Mouse (Mus musculus) small intestine, adult 2 months (tissue): ENCODE measurements around the gene Col5a3. TPM values are rescaled to one million over a fixed set of nuclear protein-coding genes. Genes with fewer than 3 reads are reported as not detected.

Source experiments
- H3K27ac ChIP-seq: fragments of 200-500 bp; 2 replicates; pipeline ENCODE4 v1.5.1; 2012; ENCODE audit warnings: low read depth, low read length, control low read depth, inconsistent platforms; ENCODE audit not compliant: insufficient read depth
- H3K27me3 ChIP-seq: fragments of 200-500 bp; 2 replicates; pipeline ENCODE4 v1.6.1; 2012; ENCODE audit warnings: mild to moderate bottlenecking, moderate library complexity, low read length, inconsistent platforms; ENCODE audit not compliant: control insufficient read depth, insufficient read depth
- H3K36me3 ChIP-seq: fragments of 200-500 bp; 2 replicates; pipeline ENCODE4 v1.6.1; 2012; ENCODE audit warnings: mild to moderate bottlenecking, low read length, control low read depth, inconsistent platforms; ENCODE audit not compliant: control insufficient read depth, insufficient read depth
- H3K4me1 ChIP-seq: fragments of 200-500 bp; 2 replicates; pipeline ENCODE4 v1.6.1; 2012; ENCODE audit warnings: low read length, inconsistent platforms, mixed read lengths; ENCODE audit not compliant: control insufficient read depth, insufficient read depth, insufficient read length
- H3K4me3 ChIP-seq: fragments of 200-500 bp; 2 replicates; pipeline ENCODE4 v1.5.1; 2012; ENCODE audit warnings: low read depth, mild to moderate bottlenecking, control low read depth, inconsistent platforms, low read length, moderate library complexity
- CTCF ChIP-seq: fragments of 200-500 bp; IDR thresholded peaks from 2 replicates; pipeline ENCODE4 v1.5.1; 2012; ENCODE audit warnings: low read depth, mild to moderate bottlenecking, control low read depth, inconsistent platforms, low read length, moderate library complexity, mixed read lengths; ENCODE audit not compliant: insufficient replicate concordance, insufficient read length; ENCODE audit errors: extremely low read depth
- POLR2A ChIP-seq: fragments of 200-500 bp; IDR thresholded peaks from 2 replicates; pipeline ENCODE4 v1.6.1; 2012; ENCODE audit warnings: low read depth, mild to moderate bottlenecking, control low read depth, inconsistent platforms, low read length, moderate library complexity
- WGBS: fragments of 180-500 bp; shearing (Covaris S2); methylation state at CpG from one replicate; pipeline ENCODE4 v1.1.7; 2018; 5-methylcytosine and 5-hydroxymethylcytosine counted together
- polyA plus RNA-seq: library from polyadenylated mRNA; depleted of rRNA; stranded (reverse); fragments of >200 nt; gene quantifications from 2 replicates; pipeline ENCODE4 v1.2.3, GENCODE M21; 2012; rRNA removed

The Col5a3 gene
- 2.1 and 2.4 TPM in 2 replicates for polyA plus RNA-seq

DNA sequence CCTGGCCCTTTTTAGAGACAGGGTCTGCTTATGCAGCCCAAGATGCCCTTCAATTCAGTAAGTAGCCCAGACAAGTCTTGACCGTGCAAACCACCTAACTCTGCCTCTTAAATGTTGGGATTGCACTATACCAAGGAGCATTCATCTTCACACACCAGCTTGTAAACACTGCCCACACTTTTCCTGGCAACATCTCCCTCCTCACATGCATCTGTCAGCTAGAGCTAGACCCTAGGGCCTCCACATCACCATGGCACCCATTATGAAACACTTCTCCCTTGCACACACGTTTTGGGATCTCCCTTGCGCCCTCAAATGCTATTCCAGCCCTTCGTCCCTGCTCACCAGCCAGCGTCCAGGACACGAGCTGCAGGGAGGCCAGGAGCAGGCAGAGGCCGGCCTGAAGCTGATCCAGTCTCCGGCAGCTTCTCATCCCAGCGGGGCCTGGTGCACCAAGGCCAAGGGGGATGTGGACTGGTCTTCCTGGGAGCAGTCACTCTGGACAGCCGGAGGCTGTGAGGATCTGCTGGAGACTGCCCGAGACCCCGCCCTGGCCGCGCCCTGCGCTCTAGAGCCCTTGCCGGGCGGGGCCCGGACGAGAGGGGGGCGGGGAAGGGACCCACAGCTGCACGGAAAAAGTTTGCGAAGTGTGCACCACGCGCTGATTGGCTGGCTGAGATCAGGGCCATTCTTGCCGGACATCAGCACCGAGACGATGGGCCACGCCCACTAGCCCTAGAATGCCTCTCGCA lies at the start of gene Col5a3:
Col5a3 (minus strand) TSS at position 547 of the 752 bp plus-strand sequence.
- 7% methylated on average over 29 of the region's 29 CpGs for WGBS
- Histone ChIP-seq H3K4me1 (peaks cover 6% of the 10 kb centered on the region), H3K36me3 (no peaks in the 10 kb centered on the region), H3K27me3 (peaks cover 4% of the 10 kb centered on the region; the same call in 1 of the 2 replicates), H3K27ac (no peak within 1 kb of the TSS), H3K4me3 (peak within 1 kb of the TSS; percentile 28)
- TF ChIP-seq POLR2A = no peak
- TF ChIP-seq CTCF = no peak

- H3K4me3 ChIP-seq = no peak overlapping the region
- no peak overlapping the region for H3K27ac ChIP-seq
- H3K4me1 ChIP-seq = no peaks in the 10 kb centered on the region
- no peaks in the 10 kb centered on the region for H3K36me3 ChIP-seq
- no peak for TF ChIP-seq POLR2A
- TF ChIP-seq CTCF = no peak; the same call in 1 of the 2 replicates
- 48% methylated on average over 4 of the region's 4 CpGs for whole genome bisulfite sequencing
- H3K27me3 ChIP-seq = no peaks in the 10 kb centered on the region
Observed at GRCm38 (mm10) chr9:20862225-20862624, 47.4 kb upstream of the Col5a3 start.

GRCm38 (mm10) chr9:20861821-20862220 lies 47.0 kb upstream of the Col5a3 start:
- Histone ChIP-seq H3K4me1 (no peaks in the 10 kb centered on the region), H3K27me3 (no peaks in the 10 kb centered on the region), H3K27ac (no peak overlapping the region), H3K36me3 (no peaks in the 10 kb centered on the region), H3K4me3 (no peak overlapping the region)
- no peak for TF ChIP-seq POLR2A
- peak; percentile 49; the same call in 1 of the 2 replicates for TF ChIP-seq CTCF
- 17% methylated on average over 4 of the region's 4 CpGs for WGBS

GRCm38 (mm10) chr9:20859926-20860325 lies 45.1 kb upstream of the Col5a3 start:
- Histone ChIP-seq H3K4me1 (no peaks in the 10 kb centered on the region), H3K4me3 (no peak overlapping the region), H3K36me3 (no peaks in the 10 kb centered on the region), H3K27me3 (no peaks in the 10 kb centered on the region), H3K27ac (no peak overlapping the region)
- WGBS = 45% methylated on average over 6 of the region's 6 CpGs
- TF ChIP-seq CTCF = no peak
- TF ChIP-seq POLR2A = no peak

- no peaks in the 10 kb centered on the region for H3K27me3 ChIP-seq
- 6% methylated on average over 6 of the region's 6 CpGs for WGBS
- no peak for TF ChIP-seq POLR2A
- TF ChIP-seq CTCF = no peak
Observed at GRCm38 (mm10) chr9:20857131-20857530, 42.3 kb upstream of the Col5a3 start.

GRCm38 (mm10) chr9:20850179-20850578 lies 35.3 kb upstream of the Col5a3 start:
- H3K27ac ChIP-seq = no peak overlapping the region
- no peaks in the 10 kb centered on the region for H3K27me3 ChIP-seq
- H3K36me3 ChIP-seq = no peaks in the 10 kb centered on the region
- WGBS = 83% methylated on average over 2 of the region's 2 CpGs
- no peaks in the 10 kb centered on the region for H3K4me1 ChIP-seq
- no peak overlapping the region for H3K4me3 ChIP-seq
- TF ChIP-seq POLR2A = no peak
- no peak for TF ChIP-seq CTCF

More at GRCm38 (mm10) chr9:20857131-20857530, 42.3 kb upstream of the Col5a3 start:
- no peak overlapping the region for H3K4me3 ChIP-seq
- H3K36me3 ChIP-seq = no peaks in the 10 kb centered on the region
- no peaks in the 10 kb centered on the region for H3K4me1 ChIP-seq
- H3K27ac ChIP-seq = no peak overlapping the region

- H3K27ac ChIP-seq = no peak overlapping the region
- no peak overlapping the region for H3K4me3 ChIP-seq
- no peaks in the 10 kb centered on the region for H3K36me3 ChIP-seq
- TF ChIP-seq POLR2A (no peak), CTCF (peak; percentile 35; the same call in 1 of the 2 replicates)
- H3K4me1 ChIP-seq = no peaks in the 10 kb centered on the region
- WGBS = 29% methylated on average over 2 of the region's 2 CpGs
- no peaks in the 10 kb centered on the region for H3K27me3 ChIP-seq
Observed at GRCm38 (mm10) chr9:20842670-20843069, 27.8 kb upstream of the Col5a3 start.
